Mouse (Mus musculus) cerebellum, adult 9-11 months (tissue): ENCODE measurements at regions not wholly inside any gene's neighbourhood (a gene's known extent, or its start where the extent isn't known, plus 50 kb on each side); places are given as distances from the start of the nearest gene placed in this dataset.

Source experiments
- DNase-seq: peaks from one replicate; pipeline ENCODE4 v3.0.0; 2022

DNA sequence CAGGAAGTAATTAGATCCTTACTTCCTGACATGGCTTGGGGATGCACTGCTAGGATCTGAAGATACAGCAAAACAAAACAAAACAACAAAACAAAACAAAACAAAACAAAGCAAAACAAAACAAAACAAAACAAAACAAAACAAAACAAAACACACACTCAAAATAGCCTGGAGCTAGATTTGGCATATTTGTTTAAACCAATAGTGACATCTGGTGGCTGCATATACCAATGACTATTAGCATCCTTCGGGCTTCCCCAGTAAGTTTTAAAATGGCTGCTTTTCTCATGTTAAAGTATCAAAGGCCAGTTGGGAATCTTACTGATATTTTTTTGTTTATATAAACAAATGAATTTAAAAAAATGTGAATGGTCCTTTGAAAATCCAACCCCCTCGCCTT is 52.9 kb upstream of the Ica1 start:
- peak; percentile 3 for DNase-seq

- no peak for DNase-seq
Measured at GRCm38 (mm10) chr6:8832924-8833323, 54.6 kb upstream of the Ica1 start.

GRCm38 (mm10) chr6:8853657-8854056 is 75.4 kb upstream of the Ica1 start:
- no peak for DNase-seq

GRCm38 (mm10) chr6:8860581-8860980 is 82.3 kb upstream of the Ica1 start:
- no peak for DNase-seq

DNA sequence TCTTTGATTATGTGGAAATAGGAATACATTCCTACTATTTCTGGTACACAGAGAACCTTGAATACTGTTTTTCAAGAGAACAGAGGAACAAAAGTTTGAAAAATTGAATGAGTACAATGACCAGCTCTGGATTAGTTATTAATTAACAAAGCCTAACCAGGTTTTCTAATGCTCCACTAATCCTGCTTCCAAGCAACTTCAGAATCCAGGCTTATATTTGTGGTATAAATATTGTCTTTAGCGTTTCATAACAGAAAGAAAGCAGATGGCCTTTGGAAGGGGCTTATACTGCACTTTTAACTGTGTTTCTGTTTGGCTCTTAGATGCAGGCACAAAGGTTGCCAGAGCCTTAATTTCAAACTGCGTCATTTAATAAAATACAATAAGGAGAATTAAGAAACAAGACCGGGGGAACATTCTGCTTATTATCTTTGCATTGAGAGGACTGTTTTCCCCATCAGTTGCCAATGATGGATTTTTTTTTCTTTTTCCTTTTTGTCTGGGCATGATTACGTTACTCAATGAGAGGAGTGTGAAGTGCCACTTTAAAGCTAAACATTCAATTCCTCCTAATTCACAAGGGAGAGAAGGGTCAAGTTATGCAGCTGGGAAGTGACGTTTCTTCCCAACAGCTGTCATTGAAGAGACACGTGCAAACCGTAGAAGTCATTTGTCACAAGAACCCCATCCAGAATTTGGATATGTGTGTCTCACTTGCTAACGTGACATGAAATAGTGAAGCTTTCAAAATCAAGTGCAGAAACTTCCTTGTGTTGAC is 84.2 kb upstream of the Nxph1 start:
- no peak for DNase-seq

- DNase-seq: no peak
Measured at GRCm38 (mm10) chr6:8877373-8878070, 70.7 kb upstream of the Nxph1 start.

DNA sequence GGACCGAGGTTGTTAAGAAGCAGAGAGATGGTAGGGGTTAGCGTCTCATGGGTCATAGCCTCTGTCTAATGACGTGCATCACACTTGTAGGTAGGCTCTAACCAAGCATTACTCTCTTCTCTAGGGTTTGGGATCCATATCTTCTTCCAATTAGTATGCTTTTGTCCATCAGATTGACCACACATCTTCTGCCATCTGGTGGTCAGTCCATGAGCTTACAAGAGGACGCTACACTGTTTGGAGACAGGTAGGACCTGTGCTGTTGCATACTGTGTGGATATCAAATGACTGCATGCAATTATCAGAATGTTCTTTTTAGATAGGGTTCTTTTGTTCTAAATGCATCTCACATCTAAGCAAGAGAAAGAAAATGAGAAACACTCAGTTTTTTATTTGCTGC is 54.6 kb upstream of the Nxph1 start:
- no peak for DNase-seq

- no peak for DNase-seq
Measured at GRCm38 (mm10) chr6:8896097-8896496, 52.1 kb upstream of the Nxph1 start.

GRCm38 (mm10) chr6:8896822-8897221 is 51.4 kb upstream of the Nxph1 start:
- no peak for DNase-seq

DNA sequence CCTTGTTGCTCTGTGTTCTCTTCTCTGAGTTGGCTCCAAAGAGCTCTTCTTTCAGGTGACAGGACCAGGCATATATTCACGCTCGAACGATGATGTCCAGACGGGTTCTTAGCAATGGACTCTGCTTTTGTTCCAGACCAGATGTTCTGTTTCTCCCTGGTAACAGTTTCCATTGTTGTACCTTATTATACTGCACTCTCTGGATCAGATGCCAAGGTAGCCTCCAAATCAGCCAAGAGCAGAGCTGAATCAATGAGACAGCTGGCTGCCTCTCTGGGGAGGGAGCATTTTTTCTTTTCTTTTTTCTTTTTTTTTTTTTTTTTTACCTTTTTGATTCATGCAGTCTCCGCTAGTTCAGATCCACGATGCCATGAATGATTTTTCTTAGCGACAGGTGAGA is 50.9 kb upstream of the Nxph1 start:
- no peak for DNase-seq

GRCm38 (mm10) chr6:8898268-8898667 is 50.0 kb upstream of the Nxph1 start:
- DNase-seq: no peak
